Mouse (Mus musculus) CD4-positive, CD25-positive, alpha-beta regulatory T cell, adult 9 weeks (primary cell): Measurements from ENCODE around the gene Brf1. TPM values are rescaled to one million over a fixed set of nuclear protein-coding genes. Genes with fewer than 3 reads are reported as not detected.

Source experiments
- polyA plus RNA-seq: library from polyadenylated mRNA; unstranded; fragments of 100-300 nt; shearing (Covaris generic); gene quantifications from one replicate; pipeline ENCODE4 v1.2.1, GENCODE M21; 2017

Gene Brf1
- polyA plus RNA-seq: 18.8 TPM

GRCm38 (mm10) chr12:113000294-113001132 is at the start of gene Brf1:
Brf1 (minus strand) TSS chr12:113000704.

GRCm38 (mm10) chr12:113013604-113014558 is 13.4 kb upstream of the Brf1 start, which contains the start of gene Pacs2:
Pacs2 (plus strand) TSS chr12:113014508.

GRCm38 (mm10) chr12:112976371-112977073 is 24.0 kb downstream of the Brf1 start, which contains the start of gene Btbd6:
Btbd6 (plus strand) TSS chr12:112976482.

GRCm38 (mm10) chr12:112941776-112942713 is 58.5 kb downstream of the Brf1 start, which contains the start of gene Nudt14:
Nudt14 (minus strand) TSS chr12:112942124.

GRCm38 (mm10) chr12:112929562-112930352 is 70.7 kb downstream of the Brf1 start, which contains the start of gene Jag2:
Jag2 (minus strand) TSS chr12:112929776.

Other genes with a start within 250 kb of the Brf1 start
- gene Pld4, start 240.0 kb downstream of the Brf1 start, polyA plus RNA-seq: 2.5 TPM
- gene Ahnak2, start 198.0 kb downstream of the Brf1 start, polyA plus RNA-seq: not detected
- gene Clba1, start 191.8 kb downstream of the Brf1 start, polyA plus RNA-seq: not detected
- 94.4 TPM for gene Cdca4, start 171.3 kb downstream of the Brf1 start, polyA plus RNA-seq
- gene Gpr132, start 132.5 kb downstream of the Brf1 start, polyA plus RNA-seq: 45.1 TPM
- gene Jag2, start 70.9 kb downstream of the Brf1 start, polyA plus RNA-seq: 3.5 TPM
- gene Nudt14, start 58.6 kb downstream of the Brf1 start, polyA plus RNA-seq: 66.8 TPM
- 4.8 TPM for gene Btbd6, start 24.2 kb downstream of the Brf1 start, polyA plus RNA-seq
- gene Pacs2, start 13.8 kb upstream of the Brf1 start, polyA plus RNA-seq: 5.2 TPM
- 0.36 TPM for gene Tex22, start 73.8 kb upstream of the Brf1 start, polyA plus RNA-seq
- gene Mta1, start 97.6 kb upstream of the Brf1 start, polyA plus RNA-seq: 3.9 TPM
- 6.5 TPM for gene Crip2, start 139.5 kb upstream of the Brf1 start, polyA plus RNA-seq
- gene Crip1, start 145.6 kb upstream of the Brf1 start, polyA plus RNA-seq: 1,207 TPM
- 7.6 TPM for gene Tedc1, start 155.7 kb upstream of the Brf1 start, polyA plus RNA-seq
- not detected for gene Tmem121, start 185.2 kb upstream of the Brf1 start, polyA plus RNA-seq